Mouse (Mus musculus) lung, postnatal 25 days (tissue): Measurements from ENCODE around the gene Ppp1r3a.
"Not testable (repeated sequence)": the region's sequence is repeated elsewhere in the genome, so short reads cannot be mapped to it uniquely, and the experiment has no call there.

Experiments used
- DNase-seq: peaks from one replicate; pipeline ENCODE4 v3.0.0; 2022; ENCODE audit warnings: low spot score

The Ppp1r3a gene

DNA sequence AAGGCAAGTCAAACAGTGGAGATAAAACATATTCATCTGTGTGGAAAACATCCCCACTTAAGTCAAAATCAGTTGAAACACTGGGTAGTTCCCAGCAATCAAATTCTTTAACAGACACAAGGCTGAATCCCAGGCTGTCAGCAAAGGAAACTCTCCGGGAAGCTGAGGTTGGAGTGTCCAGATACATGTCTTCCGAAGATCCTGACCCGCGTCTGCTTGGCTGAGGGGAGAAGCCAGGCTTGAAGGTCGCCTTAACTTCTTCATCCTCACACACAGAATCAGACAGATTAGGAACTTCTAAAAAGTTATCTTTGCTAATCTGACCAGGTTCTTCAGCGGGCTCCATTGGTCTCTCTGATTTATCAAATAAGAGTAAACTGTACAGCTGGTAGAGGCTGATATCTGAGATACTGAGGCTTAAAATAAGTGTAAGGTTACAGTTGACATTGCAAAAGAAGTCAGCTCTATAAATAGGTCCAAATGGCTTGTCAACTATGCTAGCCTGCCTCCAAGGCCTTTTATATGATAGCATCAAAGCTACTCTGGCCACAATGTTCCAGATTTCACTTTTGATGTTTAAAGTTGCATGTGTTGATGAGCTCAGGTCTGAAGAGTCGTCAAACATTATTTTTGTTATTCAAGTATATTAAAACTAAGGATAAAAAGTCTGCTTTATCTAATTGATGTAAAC lies at the start of gene Ppp1r3a:
TSS of gene Ppp1r3a (minus strand) at position 374 of the 691 bp plus-strand sequence.
- DNase-seq: no peak

DNA sequence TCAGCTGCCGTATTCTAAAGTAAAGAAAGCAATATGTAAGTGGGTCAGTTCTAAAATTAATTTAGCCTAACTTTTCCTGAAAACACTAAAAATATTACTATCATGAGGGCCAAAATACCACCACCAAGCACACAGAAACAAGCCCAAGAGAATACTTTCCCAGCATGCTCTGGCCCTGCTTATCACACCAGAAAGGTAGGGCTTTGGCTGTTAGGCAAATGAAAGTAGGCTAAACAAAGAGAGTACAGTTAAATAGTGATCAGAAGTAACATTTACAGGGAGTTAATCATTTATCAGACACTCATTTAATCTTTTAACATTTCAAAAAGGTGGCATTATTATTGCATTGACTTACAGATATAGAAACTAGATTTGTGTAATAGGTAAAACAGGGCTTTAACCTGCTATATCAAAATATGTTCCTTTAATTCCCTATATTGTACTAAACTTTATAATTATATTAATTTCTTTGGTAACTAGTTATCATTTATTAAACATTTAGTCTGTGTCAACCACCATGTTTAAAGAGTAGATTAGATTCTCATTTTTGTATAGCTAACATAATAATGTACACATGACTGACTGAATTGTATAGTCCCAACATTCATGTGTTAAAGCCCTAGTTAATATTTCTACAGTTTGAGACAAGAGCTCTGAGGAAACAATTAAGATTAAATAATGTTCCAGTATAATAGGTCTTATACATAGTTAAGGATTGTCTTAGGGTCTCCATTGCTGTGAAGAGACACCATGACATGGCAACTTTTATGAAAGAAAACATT lies 32.3 kb upstream of the Ppp1r3a start:
- no peak for DNase-seq

DNA sequence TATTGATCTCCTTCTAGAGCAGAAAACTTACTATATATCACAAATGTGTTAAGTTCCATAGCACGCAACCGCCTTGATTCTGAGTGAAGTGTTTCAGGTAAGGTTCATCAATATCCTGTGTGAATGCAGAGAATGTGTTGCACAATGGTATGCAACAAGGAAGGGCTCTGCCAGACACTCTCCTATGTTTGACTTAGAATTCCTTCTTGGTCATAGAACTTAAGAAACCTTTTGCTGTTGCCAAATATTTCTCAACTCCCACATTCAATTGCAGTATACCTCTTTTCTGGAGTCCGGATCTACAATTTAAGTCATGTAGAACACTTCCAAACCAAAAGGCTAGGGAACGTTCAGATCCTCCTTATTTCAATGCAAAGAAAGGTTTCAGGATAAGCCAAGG lies 22.8 kb upstream of the Ppp1r3a start:
- peak; percentile 28 for DNase-seq

DNA sequence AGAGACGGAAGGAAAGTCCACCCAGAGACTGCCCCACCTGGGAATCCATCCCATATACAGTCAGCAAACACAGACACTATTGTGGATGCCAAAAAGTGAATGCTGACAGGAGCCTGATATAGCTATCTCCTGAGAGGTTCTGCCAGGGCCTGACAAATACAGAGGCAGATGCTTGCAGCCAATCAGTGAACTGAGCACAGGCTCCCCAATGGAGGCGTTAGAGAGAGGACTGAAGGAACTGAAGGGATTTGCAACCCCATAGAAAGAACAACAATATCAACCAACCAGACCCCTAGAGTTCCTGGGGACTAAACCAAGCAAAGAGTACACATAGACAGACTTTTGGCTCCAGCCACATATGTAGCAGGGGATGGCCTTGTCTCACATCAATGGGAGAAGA lies 16.6 kb upstream of the Ppp1r3a start:
- DNase-seq: no peak

DNA sequence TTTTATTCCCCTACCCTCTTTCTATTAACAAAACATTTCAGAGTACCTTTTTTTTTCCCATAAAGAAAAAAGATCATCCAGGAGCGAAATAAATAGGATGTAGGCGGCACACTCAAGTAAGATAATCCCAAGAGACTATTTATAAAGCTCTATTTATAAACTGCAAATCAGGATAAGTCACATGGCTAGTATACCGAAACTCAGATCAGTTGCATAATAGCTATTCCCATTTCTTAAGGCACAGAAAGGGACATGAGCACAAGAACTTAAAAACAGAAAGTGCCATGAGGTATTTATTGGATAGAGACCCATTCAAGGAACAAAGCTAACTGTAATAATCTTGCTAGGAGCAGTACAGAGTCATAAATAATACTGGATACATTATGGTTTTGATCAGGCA lies 2.4 kb upstream of the Ppp1r3a start:
- DNase-seq: no peak

GRCm38 (mm10) chr6:14753512-14753911 lies 1.6 kb downstream of the Ppp1r3a start:
- no peak for DNase-seq

DNA sequence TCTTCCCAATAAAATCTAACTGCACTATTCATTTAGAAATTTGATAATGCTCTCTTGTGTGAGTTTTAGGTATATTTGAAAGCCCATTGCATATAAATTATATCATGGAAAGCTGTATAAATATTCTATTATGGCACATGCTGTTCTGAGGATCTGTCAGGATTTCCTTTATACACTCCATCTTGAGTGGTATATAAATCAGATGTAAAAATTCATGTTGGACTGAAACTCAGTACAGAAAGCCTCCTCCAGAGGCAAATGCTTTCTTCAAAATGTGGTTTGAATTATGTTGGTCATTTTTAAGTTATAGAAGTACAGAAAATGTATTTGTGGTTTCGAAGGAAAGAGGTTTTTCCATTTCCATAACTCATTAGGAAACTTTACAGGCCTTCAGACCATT lies 2.9 kb downstream of the Ppp1r3a start:
- DNase-seq: no peak

DNA sequence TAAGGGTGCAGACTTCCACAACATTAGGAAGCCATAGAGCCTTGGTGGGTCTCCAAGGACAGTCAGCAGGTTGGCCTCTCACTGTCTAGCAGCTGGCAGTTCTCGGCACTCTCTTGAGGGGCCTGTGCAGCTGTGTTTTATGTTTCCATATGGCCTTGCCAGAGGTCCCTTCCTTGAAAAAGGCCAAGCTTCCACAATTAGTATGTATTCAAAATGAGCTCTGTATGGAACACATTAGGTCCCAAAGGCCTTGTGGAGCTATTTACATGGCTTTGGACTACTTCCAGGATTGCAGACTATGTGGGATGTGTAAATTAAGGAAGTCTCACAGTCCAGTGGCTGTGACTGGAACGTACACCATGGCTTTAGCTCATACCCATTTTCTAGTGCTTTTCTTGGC lies 8.1 kb downstream of the Ppp1r3a start:
- no peak for DNase-seq

- DNase-seq: no peak
These were observed 19.1 kb downstream of the Ppp1r3a start for GRCm38 (mm10) chr6:14736017-14736416.

DNA sequence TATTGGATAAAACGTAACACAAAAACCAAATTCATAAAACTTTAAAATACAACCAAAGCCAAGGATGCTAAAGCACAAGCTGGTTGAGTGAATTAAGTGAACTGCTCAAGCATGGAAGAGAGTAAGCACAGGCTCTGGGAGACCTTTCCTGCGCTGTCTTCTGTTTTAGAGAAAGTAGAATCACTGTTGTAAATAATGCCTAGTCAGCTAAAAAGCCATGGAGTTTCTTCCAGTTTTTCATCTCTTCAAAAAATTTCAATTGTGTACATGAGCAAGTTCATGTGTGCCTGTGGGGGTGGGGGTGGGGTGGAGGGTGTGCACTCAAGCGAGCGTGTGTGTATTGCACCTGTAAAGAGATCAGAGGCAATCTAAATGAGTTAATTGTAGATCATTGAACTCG lies 24.1 kb downstream of the Ppp1r3a start:
- DNase-seq: no peak

GRCm38 (mm10) chr6:14720772-14721414 lies 34.2 kb downstream of the Ppp1r3a start:
- no peak for DNase-seq

- no peak for DNase-seq
These were observed 34.8 kb downstream of the Ppp1r3a start for GRCm38 (mm10) chr6:14720110-14720771.

- peak; percentile 48 for DNase-seq
These were observed 39.7 kb downstream of the Ppp1r3a start for GRCm38 (mm10) chr6:14715129-14715989.

DNA sequence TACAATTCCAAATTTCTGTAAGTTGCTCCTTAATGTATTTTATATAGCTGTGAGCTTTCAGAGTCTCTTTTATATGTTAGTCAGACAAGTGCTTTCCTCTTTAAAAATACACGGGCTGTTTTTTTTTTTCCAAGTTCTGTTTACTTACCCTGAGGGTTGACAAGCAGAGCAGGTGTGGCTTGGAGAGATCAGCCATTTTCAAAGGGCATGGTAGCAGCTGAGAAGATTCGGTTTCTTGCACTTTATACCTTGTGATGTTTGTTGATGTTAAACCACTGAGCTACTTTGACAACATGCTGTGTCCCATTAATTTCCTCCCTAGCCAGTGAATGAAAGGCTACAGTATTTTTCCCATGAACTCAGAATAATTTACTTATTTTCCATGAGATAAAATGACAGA lies 42.9 kb downstream of the Ppp1r3a start:
- DNase-seq: no peak

GRCm38 (mm10) chr6:14700030-14700429 lies 55.0 kb downstream of the Ppp1r3a start:
- DNase-seq: peak; percentile 36

GRCm38 (mm10) chr6:14679231-14679887 lies 75.7 kb downstream of the Ppp1r3a start:
- DNase-seq: not testable (repeated sequence)

- not testable (repeated sequence) for DNase-seq
These were observed 86.1 kb downstream of the Ppp1r3a start for GRCm38 (mm10) chr6:14668966-14669365.

DNA sequence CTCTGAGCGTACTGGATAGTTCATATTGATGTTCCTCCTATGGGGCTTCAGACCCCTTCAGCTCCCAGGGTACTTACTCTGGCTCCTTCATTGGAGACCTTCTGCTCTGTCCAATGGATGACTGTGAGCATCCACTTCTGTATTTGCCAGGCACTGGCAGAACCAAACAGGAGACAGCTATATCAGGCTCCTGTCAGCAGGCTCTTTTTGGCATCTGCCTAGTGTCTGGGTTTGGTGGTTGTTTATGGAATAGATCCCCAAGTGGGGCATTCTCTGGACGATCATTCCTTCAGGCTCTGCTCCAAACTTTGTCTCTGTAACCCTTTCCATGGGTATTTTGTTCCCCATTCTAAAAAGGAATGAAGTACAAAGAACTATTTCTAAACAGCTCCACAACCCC lies 87.4 kb downstream of the Ppp1r3a start:
- not testable (repeated sequence) for DNase-seq
